Mouse (Mus musculus) liver, embryonic 14.5 days (tissue): ENCODE results near the gene Gm42715. TPM values are rescaled to one million over a fixed set of nuclear protein-coding genes. Genes with fewer than 3 reads are reported as not detected.

ENCODE experiments used
- ATAC-seq: fragments of 200-750 bp; cut with Nextera tagmentation; 2 replicates; pipeline ENCODE4 v1.8.0; 2017; ENCODE audit warnings: moderate number of reproducible peaks, mild to moderate bottlenecking, moderate library complexity; ENCODE audit not compliant: insufficient read depth
- DNase-seq, 3 experiments: peaks; one replicate each; pipeline ENCODE4 v3.0.0-alpha.2; 2012 to 2013; ENCODE audit warnings: low read depth in 3 of 3, low spot score in 3 of 3
- H3K27ac ChIP-seq: fragments of 300-500 bp; sonication (generic); 2 replicates; pipeline ENCODE4 v1.5.1; 2014; ENCODE audit warnings: moderate library complexity, mild to moderate bottlenecking, control low read depth, inconsistent platforms
- H3K27me3 ChIP-seq: fragments of 300-500 bp; sonication (generic); 2 replicates; pipeline ENCODE4 v1.6.1; 2014; ENCODE audit warnings: mild to moderate bottlenecking, low read length, moderate library complexity; ENCODE audit not compliant: control insufficient read depth, insufficient read depth
- H3K36me3 ChIP-seq: fragments of 300-500 bp; sonication (generic); replicated peaks from 2 replicates; pipeline ENCODE4 v1.6.1; 2014; ENCODE audit warnings: low read depth; ENCODE audit not compliant: control insufficient read depth, insufficient read depth
- H3K4me1 ChIP-seq, 2 experiments: fragments of 200-500 bp in 1 of 2; fragments of 300-500 bp in 1 of 2; sonication (generic) in 1 of 2; replicated peaks; 2 replicates each; pipeline ENCODE4 v1.6.1; 2012 to 2014; ENCODE audit warnings: antibody characterized with exemption in 1 of 2, inconsistent platforms in 1 of 2, low read length in 1 of 2; ENCODE audit not compliant: control insufficient read depth in 2 of 2, insufficient read depth in 2 of 2
- H3K4me2 ChIP-seq: fragments of 300-500 bp; sonication (generic); 2 replicates; pipeline ENCODE4 v1.6.1; 2014; ENCODE audit warnings: low read depth, mild to moderate bottlenecking, control low read depth, moderate library complexity
- H3K4me3 ChIP-seq, 2 experiments: fragments of 200-500 bp in 1 of 2; fragments of 300-500 bp in 1 of 2; sonication (generic) in 1 of 2; 2 replicates each; pipeline ENCODE4 v1.5.1; 2012 to 2014; ENCODE audit warnings: low read depth in 2 of 2, low read length in 2 of 2, mild to moderate bottlenecking in 2 of 2, control low read depth in 1 of 2, inconsistent platforms in 1 of 2, moderate library complexity in 1 of 2; ENCODE audit not compliant: insufficient read depth in 1 of 2
- H3K9ac ChIP-seq: fragments of 300-500 bp; sonication (generic); replicated peaks from 2 replicates; pipeline ENCODE4 v1.6.1; 2014; ENCODE audit warnings: mild to moderate bottlenecking, control low read depth, moderate library complexity
- H3K9me3 ChIP-seq: fragments of 300-500 bp; sonication (generic); 2 replicates; pipeline ENCODE4 v1.6.1; 2016; ENCODE audit warnings: low read length, mixed read lengths; ENCODE audit not compliant: control insufficient read depth
- CTCF ChIP-seq: IDR thresholded peaks from 2 replicates; pipeline ENCODE4 v1.5.1; 2016; ENCODE audit warnings: antibody characterized with exemption, low read depth, control low read depth
- EP300 ChIP-seq: IDR thresholded peaks from 2 replicates; pipeline ENCODE4 v1.6.1; 2016; ENCODE audit warnings: antibody characterized with exemption, low read depth
- WGBS: fragments of 180-500 bp; shearing (Covaris S2); extraction: QIAGEN DNeasy Blood & Tissue Kit; methylation state at CpG from one replicate; pipeline ENCODE4 v1.1.7; 2014; ENCODE audit not compliant: insufficient replicate concordance; 5-methylcytosine and 5-hydroxymethylcytosine counted together
- polyA plus RNA-seq, 2 experiments: library from polyadenylated mRNA; depleted of rRNA in 1 of 2; stranded (reverse) in 1 of 2; unstranded in 1 of 2; fragments of >200 nt; fragmentation: Nextera tagmentation in 1 of 2; extraction: Ambion mirVana in 1 of 2; gene quantifications; 2 replicates each; pipeline versions ENCODE4 v1.2.1 to v1.2.3; 2012 to 2014

Gene Gm42715
- polyA plus RNA-seq (2012; rRNA removed) (5.2 and 6.0 TPM in 2 replicates), polyA plus RNA-seq (2014; fragmentation: Nextera tagmentation; extraction: Ambion mirVana) (4.7 and 5.2 TPM in 2 replicates)

DNA sequence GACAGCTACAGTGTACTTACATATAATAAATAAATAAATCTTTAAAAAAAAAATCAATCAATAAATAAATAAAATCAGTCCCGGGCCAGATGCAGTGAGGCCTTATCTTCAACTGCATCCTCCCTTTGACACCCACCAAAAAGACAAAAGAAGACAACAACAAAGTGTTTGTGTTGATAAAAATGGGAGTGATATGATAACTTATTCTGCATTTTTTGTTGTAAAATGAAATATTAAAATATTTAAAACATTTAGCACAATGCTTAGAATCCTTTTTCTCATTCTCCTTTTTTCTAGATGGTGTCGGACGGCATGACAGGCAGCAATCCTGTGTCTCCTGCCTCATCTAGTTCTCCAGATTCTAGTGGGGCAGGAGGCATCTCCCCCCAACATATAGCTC is at the start of gene Gm42715:
Gene Gm42715, plus strand, starts transcription at position 301 of the 400 bp plus-strand sequence.
- Histone ChIP-seq H3K4me3 (no peak within 1 kb of the TSS), H3K4me1 (no peaks in the 10 kb centered on the region), H3K4me2 (no peak within 1 kb of the TSS), H3K9ac (no peak within 1 kb of the TSS), H3K27me3 (no peaks in the 10 kb centered on the region), H3K9me3 (no peaks in the 10 kb centered on the region), H3K36me3 (peaks cover 87% of the 10 kb centered on the region), H3K27ac (no peak within 1 kb of the TSS)
- 89% methylated on average over 3 of the region's 3 CpGs for WGBS
- ATAC-seq (no peak), DNase-seq (no peak)
- TF ChIP-seq CTCF = no peak

DNA sequence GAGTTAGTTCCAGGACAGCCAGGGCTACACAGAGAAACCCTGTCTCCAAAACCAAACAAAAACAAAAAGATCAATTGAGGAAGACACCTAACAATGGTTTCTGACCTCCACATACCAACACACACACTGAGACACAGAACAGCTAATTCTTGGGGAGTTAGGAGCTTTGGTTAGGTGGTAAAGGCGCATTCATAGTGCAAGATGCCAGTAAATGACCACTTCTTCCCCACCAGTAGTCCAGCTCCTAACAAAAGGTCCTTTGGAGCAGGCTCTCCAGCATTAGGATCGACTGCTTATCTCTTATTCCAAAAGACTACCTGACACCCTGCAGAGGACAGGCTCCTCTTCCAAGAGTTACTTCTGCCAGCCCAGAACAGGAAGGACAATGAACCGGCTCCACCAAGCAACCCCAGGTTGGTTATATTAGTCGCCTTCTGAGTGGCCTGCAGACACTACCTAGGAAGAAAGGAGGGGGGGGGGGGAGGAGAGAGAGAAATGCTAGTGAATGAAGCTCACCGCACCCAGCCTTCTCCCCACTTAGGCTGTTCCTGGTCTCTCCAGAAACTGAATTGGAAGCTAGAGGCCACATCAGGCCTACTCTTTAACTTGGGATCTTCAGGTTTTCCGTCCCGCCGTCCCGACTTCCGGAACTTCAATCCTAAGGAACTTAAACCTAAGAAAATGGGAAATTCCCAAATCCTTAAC is 49.2 kb upstream of the Gm42715 start:
- Histone ChIP-seq H3K27ac (peak overlapping the region; percentile 94), H3K9ac (peak overlapping the region; percentile 95), H3K36me3 (peaks cover 24% of the 10 kb centered on the region), H3K4me1 (peaks cover 16 to 23% of the 10 kb centered on the region in 2 experiments), H3K9me3 (no peaks in the 10 kb centered on the region; the same call in 1 of the 2 replicates), H3K4me3 (peak overlapping the region; percentile 93 to 99), H3K4me2 (peak overlapping the region; percentile 89), H3K27me3 (no peaks in the 10 kb centered on the region)
- 11% methylated on average over 10 of the region's 10 CpGs for WGBS
- ATAC-seq (peak; percentile 36; the same call in 1 of the 2 replicates), DNase-seq (no peak)
- TF ChIP-seq EP300 (no peak), CTCF (no peak)

DNA sequence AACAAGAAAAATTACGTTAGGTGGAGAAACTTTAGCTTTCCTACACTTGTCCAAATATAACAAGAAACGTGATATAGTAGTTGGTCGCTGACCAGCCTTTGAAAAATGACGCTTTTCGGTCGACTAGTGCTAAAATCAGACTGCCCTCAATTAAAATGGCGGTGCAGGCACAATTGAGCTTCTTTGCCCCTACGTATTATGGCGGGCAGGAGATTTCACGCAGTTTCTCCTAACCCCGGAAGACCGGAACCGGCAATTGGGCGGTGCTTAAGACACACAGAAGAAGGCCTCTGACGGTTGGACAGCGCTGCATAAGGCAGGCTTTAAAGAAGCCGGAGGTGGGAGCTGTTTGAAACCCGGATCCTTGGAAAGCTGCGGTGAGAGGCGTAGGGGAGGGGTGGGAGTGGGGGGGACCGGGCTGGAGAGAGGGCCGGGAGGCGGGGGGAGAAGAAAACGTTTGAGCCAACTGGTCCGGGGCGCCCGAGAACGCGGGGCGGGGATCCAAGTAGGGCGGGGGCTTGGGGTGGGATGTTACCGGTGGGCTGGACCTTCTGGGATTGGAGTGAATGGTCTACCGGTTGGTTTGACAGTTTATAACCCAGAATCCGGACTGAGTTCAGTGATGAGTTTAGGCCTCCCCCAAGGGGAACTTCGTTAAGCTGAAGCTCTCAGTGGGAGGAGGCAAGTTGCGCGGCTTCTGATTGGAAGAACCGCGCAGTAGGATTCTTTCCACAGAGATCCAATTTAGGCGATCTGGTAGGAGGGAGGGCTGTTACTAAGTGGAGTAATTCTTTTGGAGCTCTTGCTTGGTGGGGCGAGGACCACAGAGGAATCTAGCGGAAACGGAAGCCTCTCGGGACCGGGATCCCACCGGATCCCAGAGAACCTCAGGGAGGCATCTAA is 48.4 kb upstream of the Gm42715 start:
- ATAC-seq (peak; percentile 91), DNase-seq (peak; percentile 92 to 94 (median 94))
- H3K9ac ChIP-seq = peak overlapping the region; percentile 95
- no peaks in the 10 kb centered on the region; the same call in 1 of the 2 replicates for H3K9me3 ChIP-seq
- H3K4me2 ChIP-seq = peak overlapping the region; percentile 89
- H3K36me3 ChIP-seq = peaks cover 32% of the 10 kb centered on the region
- H3K4me3 ChIP-seq = peak overlapping the region; percentile 93 to 99
- WGBS = under 1% methylated on average over 45 of the region's 46 CpGs
- peak; percentile 41 for TF ChIP-seq EP300
- no peak for TF ChIP-seq CTCF
- peaks cover 13 to 17% of the 10 kb centered on the region in 2 experiments for H3K4me1 ChIP-seq
- H3K27ac ChIP-seq = peak overlapping the region; percentile 94
- H3K27me3 ChIP-seq = no peaks in the 10 kb centered on the region

DNA sequence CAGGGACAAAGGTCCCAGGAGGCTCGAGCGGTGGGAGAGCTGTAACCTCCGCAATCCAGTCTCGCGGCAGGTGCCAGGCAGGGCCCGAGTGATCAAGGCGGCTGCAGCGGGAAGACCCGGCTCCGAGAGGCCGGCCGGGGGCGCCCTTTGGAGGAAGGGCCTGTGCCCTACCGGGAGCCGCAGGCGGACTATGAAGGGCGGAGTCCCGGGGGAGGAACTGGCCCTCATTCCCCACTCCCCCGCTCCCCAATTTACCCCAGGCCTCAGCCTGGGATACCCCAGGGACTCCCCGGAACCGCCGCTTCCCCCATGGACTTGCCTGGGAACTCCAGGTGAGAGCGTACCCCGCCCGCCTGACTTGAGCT is 47.8 kb upstream of the Gm42715 start:
- TF ChIP-seq EP300 (no peak), CTCF (peak; percentile 36)
- H3K27me3 ChIP-seq = no peaks in the 10 kb centered on the region
- peak; percentile 44 for ATAC-seq
- H3K36me3 ChIP-seq = peaks cover 37% of the 10 kb centered on the region
- H3K4me2 ChIP-seq = peak overlapping the region; percentile 89
- H3K27ac ChIP-seq = peak overlapping the region; percentile 94
- no peak for DNase-seq
- H3K4me1 ChIP-seq = peaks cover 17% of the 10 kb centered on the region in 2 experiments
- no peaks in the 10 kb centered on the region; the same call in 1 of the 2 replicates for H3K9me3 ChIP-seq
- WGBS = 1% methylated on average over 24 of the region's 25 CpGs
- peak overlapping the region; percentile 93 to 99 for H3K4me3 ChIP-seq
- peak overlapping the region; percentile 95 for H3K9ac ChIP-seq
